Mouse (Mus musculus): ENCODE data around the gene C1s2.
A peak's percentile ranks its signal among the peaks of the same experiment; 100 is the strongest.
"Not testable (repeated sequence)": the region's sequence is repeated elsewhere in the genome, so short reads cannot be mapped to it uniquely, and the experiment has no call there.

The C1s2 gene

DNA sequence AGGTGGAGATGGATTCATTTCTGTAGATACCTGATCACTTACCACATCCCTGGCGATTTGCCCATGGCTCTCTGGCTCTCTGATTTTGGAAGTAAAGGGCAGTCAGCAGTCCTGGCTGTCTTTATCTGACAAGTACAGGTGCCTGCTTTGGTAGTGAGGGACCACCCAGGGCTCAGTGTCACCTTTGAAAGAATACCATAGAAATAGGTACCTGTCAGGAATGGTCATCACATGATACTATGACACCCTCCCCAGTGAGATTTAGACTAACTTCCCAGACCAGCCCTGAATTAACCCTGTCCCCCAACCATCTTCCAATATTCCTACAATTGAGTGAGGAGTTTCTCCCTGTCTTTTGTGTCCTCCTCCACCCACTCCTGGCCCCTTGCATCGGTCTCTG lies at the start of gene C1s2:
Gene C1s2 (minus strand): TSS at position 101 of the 400 bp plus-strand sequence.
- DNase-seq (ENCODE audit: low spot score in 2 of 2), result not testable (repeated sequence)

DNA sequence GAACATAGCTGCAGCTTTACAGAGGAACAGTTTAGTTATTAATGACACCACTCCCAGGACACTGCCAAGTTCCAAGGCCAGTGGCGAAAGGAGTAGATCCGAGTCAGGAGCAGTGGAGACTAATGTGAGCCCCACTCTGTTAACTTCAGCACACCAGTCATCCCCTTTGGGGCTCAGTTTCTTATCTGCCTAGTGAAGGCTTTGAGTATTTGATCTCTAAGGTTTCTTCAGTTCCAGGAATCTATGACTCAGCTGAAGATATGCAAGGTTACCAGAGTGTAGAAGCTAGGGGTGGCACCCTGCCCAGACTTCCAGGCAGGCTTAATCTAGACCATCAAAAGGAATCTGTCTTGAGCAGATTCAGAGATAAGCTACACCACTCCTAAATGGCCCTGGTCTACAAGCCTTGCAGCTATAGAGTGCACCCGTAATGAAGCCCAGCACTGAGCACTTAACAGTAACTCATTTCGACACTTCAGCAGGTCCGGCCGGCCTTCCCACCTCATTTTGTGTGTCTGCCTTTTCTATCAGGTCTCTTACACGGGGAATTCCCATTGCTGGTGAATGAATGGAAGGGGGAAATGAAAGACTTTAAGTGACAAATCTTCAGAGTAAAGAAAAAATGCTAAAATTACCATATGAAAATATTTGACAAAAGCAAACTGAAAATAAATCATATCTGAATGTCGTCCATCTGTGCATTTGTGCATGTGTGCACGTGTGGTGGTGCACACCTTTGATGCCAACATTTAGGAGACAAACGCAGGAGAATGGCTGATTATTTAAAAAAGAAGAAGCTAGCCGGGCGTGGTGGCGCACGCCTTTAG lies 47.9 kb upstream of the C1s2 start:
- DNase-seq (ENCODE audit: low spot score in 2 of 2), result no peak

DNA sequence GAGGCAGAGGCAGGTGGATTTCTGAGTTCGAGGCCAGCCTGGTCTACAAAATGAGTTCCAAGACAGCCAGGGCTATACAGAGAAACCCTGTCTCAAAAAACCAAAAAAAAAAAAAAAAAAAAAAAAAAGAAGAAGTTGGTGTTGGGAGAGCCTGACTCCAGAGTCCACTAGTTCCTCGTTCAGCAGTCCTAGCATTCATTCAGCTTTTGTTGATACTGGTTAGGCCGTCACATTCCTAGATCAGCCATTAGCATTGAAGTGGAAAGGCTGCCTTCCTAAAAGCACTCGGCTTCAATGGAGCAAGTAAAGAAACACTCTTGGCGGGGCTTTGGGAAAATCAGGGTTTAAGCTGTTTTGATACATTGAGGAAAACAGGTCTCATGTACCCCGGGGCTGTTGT lies 46.4 kb upstream of the C1s2 start:
- not testable (repeated sequence) for DNase-seq (ENCODE audit: low spot score in 2 of 2)

DNA sequence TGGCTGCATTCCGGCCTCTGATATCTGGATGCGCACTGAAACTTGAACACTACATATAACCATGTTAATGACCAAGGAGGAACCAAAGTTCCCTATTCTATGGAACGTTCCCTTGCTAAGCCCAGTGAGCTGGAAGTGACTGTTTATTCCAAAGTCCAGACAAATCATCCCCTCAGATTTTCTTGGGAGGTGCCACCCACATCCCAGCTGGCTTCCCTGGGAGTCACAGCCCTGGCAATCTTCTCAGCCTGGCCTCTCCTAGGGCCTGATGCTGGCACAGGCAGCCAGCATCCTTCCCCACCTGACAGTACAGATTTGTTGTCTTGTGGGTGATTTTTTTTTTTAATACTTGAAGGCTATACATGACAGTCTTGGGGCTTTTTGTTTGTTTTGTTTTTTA lies 43.6 kb upstream of the C1s2 start:
- DNase-seq (ENCODE audit: low spot score in 2 of 2), result no peak

DNA sequence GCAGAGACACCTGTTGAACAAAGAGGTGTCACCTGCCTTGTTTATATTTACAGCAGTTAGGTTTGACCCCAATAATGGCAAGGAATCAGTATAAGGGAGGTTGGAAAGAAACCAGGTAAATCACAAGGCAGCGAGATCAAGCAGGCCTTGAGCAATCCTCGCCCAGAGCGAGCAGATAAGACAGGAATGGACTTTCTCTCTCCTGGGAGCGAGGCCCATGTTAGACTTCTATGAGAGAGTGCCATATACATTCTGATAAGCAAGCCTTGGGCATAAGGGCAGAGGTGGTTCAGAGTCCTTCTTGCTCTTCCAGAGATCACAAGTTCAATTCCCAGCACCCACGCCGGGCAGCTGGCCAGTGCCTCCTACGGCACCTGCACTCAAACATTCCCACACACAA lies 42.9 kb upstream of the C1s2 start:
- no peak for DNase-seq (ENCODE audit: low spot score in 2 of 2)

DNA sequence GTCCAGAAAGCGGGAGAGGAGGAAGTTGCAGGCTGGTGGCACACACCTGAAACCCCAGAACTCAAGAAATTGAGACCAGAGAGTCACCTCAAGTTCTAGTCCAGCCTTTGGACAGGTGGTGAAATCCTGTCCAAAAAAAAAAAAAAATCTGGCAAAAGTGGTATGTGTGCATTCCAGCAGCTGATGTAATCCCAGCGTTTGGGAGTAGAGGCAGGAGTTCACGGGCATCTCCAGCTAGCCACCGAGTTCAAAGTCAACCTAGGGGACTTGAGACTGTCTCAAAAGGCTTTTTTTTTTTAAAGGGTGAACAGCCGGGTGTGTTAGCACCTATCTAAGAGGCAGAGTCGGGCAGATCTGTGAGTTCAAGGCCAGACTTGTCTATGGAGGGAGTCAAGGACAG lies 40.3 kb upstream of the C1s2 start:
- DNase-seq (ENCODE audit: low spot score in 2 of 2), result no peak

DNA sequence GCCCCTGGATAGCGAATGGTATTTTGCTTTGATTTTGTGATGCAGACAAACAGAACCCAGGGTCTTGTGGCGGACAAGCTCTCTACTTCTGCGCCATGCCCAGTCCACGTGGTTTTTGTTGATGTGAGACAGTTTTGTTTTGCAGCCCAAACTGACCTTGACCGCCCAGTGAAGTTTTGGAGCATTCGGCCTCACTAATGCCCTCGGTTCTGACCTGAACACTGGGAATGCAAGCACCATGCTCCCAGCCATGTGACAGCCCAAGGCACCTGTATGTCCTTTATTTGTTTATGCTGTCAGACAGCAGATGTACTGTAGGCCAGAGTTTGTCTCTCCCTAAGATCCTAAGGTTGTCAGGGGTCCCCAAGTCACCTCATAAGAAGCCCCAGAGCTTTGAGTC lies 38.7 kb upstream of the C1s2 start:
- no peak for DNase-seq (ENCODE audit: low spot score in 2 of 2)

DNA sequence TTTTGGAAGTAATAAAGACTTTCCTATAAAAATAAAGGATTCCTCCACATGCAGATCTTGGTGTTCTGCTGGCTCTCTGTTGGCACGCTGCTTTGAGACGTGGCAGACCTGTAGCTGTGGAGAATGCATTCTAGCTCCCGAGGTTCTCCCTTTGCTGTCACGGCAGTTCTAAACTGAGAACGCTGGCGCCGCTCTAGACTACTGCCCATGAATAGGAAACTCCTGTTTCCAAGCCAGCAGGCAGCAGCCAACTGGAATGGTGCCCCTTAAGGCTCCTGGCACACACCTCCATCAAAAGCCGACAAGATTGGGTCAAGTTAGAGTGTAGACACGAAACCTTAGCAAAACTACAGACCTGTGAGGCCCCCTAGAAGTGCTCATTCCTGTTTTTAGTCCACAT lies 37.7 kb upstream of the C1s2 start:
- no peak for DNase-seq (ENCODE audit: low spot score in 2 of 2)

DNA sequence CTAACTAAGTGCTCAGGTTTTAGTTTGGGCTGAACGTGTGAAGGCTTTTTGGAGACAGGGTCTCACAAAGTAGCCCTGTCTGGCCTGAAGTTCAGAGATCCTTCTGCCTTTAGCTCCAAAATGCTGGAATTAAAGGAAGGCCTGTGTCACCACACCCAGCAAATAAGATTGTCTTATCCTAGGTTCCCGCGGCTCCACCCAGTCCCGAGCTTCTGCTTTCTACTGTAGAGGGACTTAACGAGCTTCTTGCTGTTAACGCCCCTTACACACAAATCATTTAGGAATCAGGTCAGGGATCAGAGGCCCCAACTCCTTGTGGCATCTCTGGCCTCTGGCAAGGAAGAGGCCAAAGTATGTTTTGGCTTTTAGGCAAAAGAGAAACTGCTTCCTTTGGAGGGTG lies 36.2 kb upstream of the C1s2 start:
- no peak for DNase-seq (ENCODE audit: low spot score in 2 of 2)

DNA sequence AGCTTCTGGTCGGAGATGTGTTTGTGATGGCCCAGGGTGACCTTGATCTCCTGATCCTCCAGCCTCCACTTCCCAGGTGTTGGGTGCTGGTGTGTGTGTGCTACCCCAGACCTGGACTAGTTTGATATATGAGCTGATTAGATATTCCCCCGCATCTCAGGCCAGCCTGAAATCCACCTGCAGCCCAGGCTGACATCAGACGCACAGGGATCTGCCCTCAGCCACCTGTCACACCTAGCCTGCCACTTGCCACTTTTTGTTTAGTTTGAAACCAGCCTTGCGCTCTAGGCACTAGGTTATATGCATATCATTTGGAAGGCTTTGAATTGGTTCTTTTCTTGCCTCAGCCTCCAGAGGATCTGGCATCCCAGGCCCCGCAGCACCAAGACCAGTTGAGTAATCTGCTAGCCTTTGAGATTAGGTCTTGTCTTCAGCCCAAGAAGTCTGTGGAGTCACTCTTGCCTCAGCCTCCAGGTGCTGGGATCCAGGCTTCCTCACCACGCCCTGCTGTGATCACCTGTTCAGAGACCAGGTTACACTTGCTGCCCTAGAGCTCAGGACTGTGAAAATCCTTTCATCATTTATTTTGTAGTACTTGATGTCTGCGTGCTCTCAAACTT lies 34.5 kb upstream of the C1s2 start:
- no peak for DNase-seq (ENCODE audit: low spot score in 2 of 2)

DNA sequence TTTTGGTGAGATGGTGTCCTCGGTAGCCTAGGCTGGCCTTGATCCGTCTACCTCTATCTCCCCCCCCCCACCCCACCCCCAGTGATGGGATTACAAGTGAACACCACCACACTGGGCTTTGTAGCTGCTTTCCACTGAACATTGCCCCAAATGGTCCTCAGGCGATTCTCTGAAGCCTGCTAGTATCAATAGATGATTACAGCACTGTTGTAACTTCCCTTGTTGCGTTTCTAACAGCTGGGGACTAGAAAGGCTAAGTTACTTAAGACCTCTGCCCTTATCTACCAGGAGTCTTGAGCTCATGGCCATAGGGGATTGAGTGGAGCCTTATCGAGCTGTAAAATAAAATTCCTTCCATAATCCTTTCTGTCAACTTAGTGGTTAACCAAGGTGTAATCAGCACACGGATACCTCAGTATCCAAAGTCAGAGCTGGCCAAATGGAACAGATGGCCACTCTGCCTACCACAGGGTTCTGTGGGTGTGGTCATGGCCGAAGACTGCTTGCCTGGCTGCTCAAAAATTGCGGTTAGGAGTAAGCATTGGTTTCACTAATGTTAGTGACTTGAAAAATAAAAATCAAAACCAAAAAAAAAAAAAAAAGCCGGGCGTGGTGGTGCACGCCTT lies 33.5 kb upstream of the C1s2 start:
- no peak for DNase-seq (ENCODE audit: low spot score in 2 of 2)

DNA sequence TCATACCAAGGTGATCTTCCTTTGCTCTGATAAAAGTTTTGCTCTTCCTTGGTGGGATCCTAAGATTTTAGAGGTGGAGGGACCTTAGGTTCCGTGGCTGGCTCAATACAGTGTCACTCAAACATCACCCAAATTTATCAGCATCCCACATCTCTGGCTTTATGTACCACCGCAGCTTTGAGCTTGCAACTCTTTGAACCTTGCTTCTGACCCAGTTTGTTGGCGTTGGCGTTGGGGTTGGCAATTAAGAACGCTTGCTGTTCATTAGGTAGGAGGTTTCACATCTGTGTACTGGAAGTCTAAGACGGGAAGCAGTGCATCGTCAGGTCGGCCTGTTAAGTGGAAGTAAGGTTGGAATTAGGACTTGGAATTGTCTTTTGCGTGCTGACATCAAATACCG lies 29.1 kb upstream of the C1s2 start:
- DNase-seq (ENCODE audit: low spot score in 2 of 2), result no peak

DNA sequence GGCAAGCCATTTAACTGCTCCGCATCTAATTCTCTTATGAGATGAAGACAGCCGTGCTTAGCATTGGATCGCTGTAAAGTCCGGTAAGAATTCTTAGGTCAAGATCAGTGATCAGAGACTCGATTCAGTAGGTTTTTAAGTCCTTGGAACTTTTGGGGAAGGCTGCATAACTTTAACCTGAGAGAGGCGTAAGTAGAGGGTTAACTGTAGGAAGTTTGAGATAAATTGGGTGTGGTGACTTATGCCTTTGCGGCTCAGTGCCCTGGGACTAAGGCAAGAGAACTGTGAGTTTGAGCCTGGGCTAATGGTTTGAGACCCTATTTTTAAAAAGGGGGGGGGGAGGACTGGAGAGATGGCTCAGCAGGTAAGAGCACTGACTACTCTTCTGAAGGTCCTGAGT lies 28.4 kb upstream of the C1s2 start:
- no peak for DNase-seq (ENCODE audit: low spot score in 2 of 2)

DNA sequence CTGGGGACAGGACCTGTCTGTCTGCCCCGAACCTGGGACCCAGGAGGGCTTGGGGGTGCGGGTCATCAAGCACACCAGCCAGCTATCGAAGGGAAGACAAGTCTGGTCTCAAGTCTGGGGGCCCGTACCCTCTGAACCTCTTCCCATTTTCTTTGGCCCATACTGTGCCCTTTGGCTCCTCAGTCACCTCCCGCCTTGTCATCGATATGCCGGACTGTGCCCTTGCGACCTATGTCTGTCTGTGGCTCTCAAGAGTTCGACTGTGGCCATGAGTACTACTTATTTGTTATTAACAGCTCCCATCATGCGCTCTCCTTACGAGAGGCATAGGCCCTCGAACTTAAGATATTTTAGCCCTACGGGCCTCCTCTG lies 27.5 kb upstream of the C1s2 start:
- DNase-seq (ENCODE audit: low spot score in 2 of 2), result no peak

DNA sequence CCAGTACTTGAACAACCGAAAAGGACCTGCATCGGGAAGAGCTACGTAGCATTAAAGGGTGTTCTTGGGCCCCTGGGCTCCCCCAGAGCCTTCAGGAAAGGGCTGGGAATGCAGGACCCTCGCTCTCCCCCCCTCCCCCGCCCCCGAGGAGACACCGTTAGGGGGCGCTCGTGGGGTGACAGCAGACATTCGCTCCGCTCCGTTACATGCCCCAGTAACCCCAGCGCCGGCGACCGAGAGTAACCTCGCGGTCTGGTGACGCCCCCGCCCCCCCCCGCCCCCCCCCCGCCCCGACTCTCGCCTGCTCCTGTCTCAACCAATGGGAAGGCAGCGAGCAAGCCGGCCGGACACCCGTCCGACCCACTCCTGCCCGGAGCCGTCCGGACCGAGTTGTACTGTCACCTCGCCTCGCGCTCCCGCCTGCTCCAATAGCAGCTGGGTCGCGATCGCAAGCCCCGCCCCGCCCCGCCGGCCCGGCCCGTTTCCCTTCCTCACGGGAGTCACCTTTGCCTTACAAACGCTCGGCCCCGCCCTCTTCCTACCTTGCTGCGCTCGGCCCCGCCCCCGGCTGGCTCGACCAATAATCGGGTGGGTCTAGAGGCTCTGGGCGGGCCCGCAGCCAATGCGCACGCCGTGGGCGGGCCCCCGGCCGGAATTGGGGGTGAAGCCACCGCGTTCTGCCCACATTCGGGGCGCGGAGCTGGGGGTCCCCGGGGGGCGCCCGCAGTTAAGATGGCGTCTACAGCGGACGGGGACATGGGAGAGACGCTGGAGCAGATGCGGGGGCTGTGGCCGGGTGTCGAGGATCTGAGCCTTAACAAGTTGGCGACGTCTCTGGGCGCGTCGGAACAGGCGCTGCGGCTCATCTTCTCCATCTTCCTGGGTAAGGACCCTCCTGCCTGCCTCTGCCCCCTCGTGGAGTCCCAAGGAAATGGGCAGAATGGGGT lies 26.9 kb upstream of the C1s2 start, which contains the start of gene Lpcat3:
Gene Lpcat3 (plus strand): TSS at position 551 of the 947 bp plus-strand sequence.
- peak; percentile 99 for DNase-seq (ENCODE audit: low spot score in 2 of 2)

DNA sequence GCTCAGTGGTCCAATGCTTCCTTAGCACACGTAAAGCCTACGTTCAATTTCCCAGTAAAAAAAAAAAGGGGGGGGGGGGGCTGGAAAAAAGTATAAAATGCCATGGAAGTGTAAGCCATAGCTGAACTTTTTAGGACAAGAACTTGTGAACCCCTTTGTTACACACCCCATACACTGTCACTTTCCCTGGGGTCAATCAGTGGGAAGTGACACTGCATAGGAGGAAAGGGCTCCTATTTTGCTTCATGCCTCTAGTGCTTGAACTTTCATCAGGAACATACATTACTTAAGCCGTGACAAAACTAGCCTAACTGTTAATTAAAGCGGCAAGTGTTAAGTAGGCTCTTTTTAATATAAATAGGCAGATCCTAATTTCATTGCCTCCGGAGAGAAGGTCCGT lies 26.1 kb upstream of the C1s2 start:
- DNase-seq (ENCODE audit: low spot score in 2 of 2), result no peak

DNA sequence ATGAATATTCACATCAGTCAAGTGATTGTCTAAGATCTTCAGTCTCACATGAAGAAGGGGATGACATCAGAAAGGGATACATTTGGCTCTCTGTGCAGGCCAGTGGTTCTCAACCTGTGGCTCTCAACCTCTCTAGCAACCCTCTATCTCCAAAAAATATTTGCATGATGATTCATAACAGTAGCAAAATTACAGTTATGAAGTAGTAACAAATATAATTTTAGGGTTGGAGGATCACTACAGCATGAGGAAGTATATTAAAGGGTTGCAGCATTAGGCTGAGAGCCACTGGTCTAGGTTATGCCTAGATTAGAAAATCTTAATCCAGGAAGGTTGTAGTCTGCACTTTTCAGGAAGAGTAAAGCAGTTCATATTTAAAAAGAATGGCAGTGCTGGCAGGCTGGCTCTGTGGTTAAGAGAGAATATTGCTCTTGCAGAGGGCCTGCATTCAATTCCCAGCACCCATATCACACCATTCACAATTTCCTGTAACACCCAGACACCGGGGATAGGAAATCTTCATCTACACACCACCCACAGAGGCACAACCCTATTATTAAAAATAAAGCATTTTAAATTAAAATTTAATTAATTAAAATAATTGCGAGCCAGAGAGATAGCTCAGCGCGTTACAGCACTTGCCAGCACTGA lies 25.4 kb upstream of the C1s2 start:
- no peak for DNase-seq (ENCODE audit: low spot score in 2 of 2)

DNA sequence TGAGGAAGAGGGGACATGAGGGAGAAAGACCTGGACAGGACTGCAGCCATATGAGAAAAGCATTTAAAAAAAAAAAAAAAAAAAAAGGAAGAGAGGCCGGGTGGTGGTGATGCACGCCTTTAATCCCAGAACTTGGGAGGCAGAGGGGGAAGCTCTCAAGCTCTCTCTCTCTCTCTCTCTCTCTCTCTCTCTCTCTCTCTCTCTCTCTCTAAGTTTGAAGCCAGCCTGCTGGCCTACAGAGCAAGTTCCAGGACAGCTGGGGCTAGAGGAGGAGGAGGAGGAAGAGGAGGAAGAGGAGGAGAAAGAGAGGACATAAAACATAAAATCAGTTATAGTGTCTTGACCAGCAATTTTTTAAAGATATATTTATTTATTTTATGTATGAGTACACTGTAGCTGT lies 22.2 kb upstream of the C1s2 start:
- no peak for DNase-seq (ENCODE audit: low spot score in 2 of 2)

DNA sequence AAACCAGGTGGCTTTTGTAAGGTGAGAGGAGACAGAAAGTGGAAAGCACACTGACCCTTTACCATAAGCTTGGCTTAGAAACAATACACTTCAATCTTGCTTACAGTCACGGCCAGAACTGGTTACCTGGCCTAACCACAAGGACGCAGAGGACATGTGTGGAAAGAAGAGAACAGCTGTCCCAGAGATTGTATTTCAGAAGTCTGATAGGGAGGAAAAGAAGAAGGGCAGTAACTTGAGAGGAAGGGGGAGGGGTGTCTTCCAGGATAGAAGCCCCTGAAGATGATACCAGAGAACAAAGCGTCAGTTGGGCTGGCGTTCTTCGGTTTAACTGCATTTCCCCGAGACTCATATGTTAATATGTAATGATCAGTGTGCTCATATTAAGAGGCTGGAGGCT lies 20.0 kb upstream of the C1s2 start:
- no peak for DNase-seq (ENCODE audit: low spot score in 2 of 2)

DNA sequence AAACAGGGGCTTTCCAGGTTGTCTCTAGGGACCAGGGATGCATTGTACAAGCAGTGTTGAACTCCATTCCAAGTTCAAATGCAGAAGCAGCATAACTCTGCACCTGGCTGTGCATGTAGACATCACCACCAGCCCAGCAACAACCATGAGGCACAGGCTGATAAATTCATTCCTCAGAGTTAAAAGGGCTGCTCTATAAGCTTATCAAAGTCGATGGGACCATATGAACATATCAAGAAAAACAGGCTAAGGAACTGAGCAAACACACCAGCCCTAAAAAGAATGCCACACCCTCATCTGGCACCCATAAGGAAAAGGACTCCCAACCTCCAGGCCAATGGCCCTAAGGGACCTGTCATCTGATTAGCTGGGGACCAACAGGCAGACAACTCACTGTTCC lies 10.5 kb upstream of the C1s2 start:
- DNase-seq (ENCODE audit: low spot score in 2 of 2), result no peak

DNA sequence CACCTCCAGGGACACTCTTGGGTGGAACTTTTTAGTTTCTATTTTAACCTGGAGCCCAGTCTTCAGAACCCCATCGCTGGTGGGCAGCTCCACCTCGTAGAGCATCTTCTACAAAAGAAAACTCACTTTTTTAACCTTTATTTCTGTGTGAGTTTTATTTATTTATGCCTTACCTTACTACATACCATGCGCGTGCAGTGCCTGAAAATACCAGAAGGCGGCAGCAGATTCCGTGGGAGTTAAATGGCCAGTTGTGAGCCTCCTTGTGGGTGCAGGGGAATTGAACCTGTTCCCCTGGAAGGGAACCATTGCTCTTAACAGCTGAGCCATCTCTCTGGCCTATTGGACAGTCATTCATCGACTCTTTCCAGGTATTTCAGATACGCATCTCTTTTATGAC lies 5.1 kb upstream of the C1s2 start:
- peak; percentile 45 to 73 for DNase-seq (ENCODE audit: low spot score in 2 of 2)

All from natural killer cell, adult 2 months (primary cell).